Mouse (Mus musculus): ENCODE data around the gene Abhd17a.
A peak's percentile ranks its signal among the peaks of the same experiment; 100 is the strongest.

GRCm38 (mm10) chr10:80618181-80618580 is 28.0 kb upstream of the Abhd17a start:
- 0 out of 2 replicates have a peak, but pooled peaks have one; percentile 20 for TF ChIP-seq EP300 (IDR thresholded peaks at IDR 0.05)
- no peak for TF ChIP-seq CTCF (IDR thresholded peaks at IDR 0.05)
